Mouse (Mus musculus) thymus, adult 2 months (tissue): ENCODE results near the gene Rab6b. TPM values are rescaled to one million over a fixed set of nuclear protein-coding genes. Genes with fewer than 3 reads are reported as not detected.

Experiments
- DNase-seq: peaks from one replicate; pipeline ENCODE4 v3.0.0; 2021
- H3K27ac ChIP-seq: fragments of 200-500 bp; 2 replicates; pipeline ENCODE4 v1.5.1; 2012; ENCODE audit warnings: low read length, control low read depth; ENCODE audit not compliant: control insufficient read depth, insufficient read depth
- H3K27me3 ChIP-seq: fragments of 200-500 bp; 2 replicates; pipeline ENCODE4 v1.6.1; 2012; ENCODE audit warnings: mild to moderate bottlenecking, low read length, moderate library complexity, mixed read lengths; ENCODE audit not compliant: control insufficient read depth, insufficient read depth
- H3K36me3 ChIP-seq: fragments of 200-500 bp; 2 replicates; pipeline ENCODE4 v1.6.1; 2012; ENCODE audit warnings: mild to moderate bottlenecking, low read length, moderate library complexity; ENCODE audit not compliant: control insufficient read depth, insufficient read depth
- H3K4me1 ChIP-seq: fragments of 200-500 bp; replicated peaks from 2 replicates; pipeline ENCODE4 v1.6.1; 2012; ENCODE audit warnings: low read length; ENCODE audit not compliant: control insufficient read depth, insufficient read depth
- H3K4me3 ChIP-seq: fragments of 200-500 bp; 2 replicates; pipeline ENCODE4 v1.5.1; 2012; ENCODE audit warnings: mild to moderate bottlenecking, low read length, control low read depth, moderate library complexity; ENCODE audit not compliant: control insufficient read depth, insufficient read depth
- CTCF ChIP-seq: fragments of 200-500 bp; IDR thresholded peaks from 2 replicates; pipeline ENCODE4 v1.5.1; 2012; ENCODE audit warnings: mild to moderate bottlenecking, control low read depth, low read length, moderate library complexity, borderline replicate concordance; ENCODE audit not compliant: control insufficient read depth, poor library complexity, insufficient read depth; ENCODE audit errors: extremely low read depth
- POLR2A ChIP-seq: fragments of 200-500 bp; IDR thresholded peaks from 2 replicates; pipeline ENCODE4 v1.6.1; 2012; ENCODE audit warnings: mild to moderate bottlenecking, low read length, control low read depth, moderate library complexity; ENCODE audit not compliant: control insufficient read depth, poor library complexity, insufficient read depth; ENCODE audit errors: extremely low read depth
- WGBS: fragments of 180-500 bp; shearing (Covaris S2); methylation state at CpG from one replicate; pipeline ENCODE4 v1.1.7; 2018; 5-methylcytosine and 5-hydroxymethylcytosine counted together
- polyA plus RNA-seq: library from polyadenylated mRNA; depleted of rRNA; stranded (reverse); fragments of >200 nt; gene quantifications from 2 replicates; pipeline ENCODE4 v1.2.3, GENCODE M21; 2012

The Rab6b gene
- polyA plus RNA-seq, 1 experiment = 4.7 TPM

DNA sequence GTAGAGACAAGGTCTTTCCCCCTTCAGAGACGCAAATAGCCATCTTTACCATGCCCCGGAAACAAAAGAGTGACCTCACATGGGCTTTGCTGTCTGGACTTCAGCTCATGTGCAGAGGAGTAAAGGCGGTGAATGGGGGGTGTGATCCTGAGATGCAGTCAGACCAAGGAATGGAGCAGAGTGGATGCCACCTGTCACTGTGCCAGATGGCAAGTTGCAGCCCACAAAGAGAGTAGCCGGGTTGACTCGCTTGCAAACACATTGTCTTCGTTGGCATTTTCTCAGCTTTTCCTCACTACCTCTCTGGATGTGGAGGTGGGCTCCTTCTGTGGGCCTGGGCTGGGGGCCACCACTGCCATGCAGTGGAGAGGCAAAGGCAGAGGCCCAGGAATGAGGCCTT, 24.9 kb upstream of the Rab6b start:
- Histone ChIP-seq H3K4me1 (no peaks in the 10 kb centered on the region), H3K27ac (no peak overlapping the region), H3K4me3 (no peak overlapping the region), H3K36me3 (no peaks in the 10 kb centered on the region), H3K27me3 (no peaks in the 10 kb centered on the region)
- no peak for DNase-seq
- 95% methylated on average over 6 of the region's 6 CpGs for WGBS
- no peak for TF ChIP-seq POLR2A
- TF ChIP-seq CTCF = no peak

DNA sequence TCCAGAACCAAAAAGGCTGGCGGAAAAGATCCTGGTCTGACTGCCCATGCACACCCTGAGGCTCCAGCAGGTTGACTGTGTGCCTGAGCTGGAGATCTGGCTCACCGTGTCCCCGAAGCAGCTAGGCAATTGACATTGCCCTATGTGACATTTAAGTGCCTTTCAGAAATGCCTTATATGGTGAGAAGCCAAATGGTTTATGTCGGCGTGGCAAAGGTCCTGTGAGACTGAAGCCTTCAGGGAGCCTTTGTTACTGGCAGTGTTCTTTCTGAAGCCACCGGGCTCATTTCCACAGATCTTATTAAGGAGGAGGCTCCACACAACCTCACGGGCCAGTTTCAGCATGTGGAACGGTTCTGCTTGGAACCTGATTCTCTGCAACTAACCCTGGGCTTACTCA, 24.3 kb upstream of the Rab6b start:
- peak overlapping the region; percentile 39; the same call in 1 of the 2 replicates for H3K27ac ChIP-seq
- no peaks in the 10 kb centered on the region for H3K27me3 ChIP-seq
- H3K36me3 ChIP-seq = no peaks in the 10 kb centered on the region
- WGBS = 87% methylated on average over 8 of the region's 8 CpGs
- H3K4me3 ChIP-seq = no peak overlapping the region
- H3K4me1 ChIP-seq = peaks cover under 1% of the 10 kb centered on the region; the same call in 1 of the 2 replicates
- DNase-seq = no peak
- no peak for TF ChIP-seq CTCF
- TF ChIP-seq POLR2A = no peak

DNA sequence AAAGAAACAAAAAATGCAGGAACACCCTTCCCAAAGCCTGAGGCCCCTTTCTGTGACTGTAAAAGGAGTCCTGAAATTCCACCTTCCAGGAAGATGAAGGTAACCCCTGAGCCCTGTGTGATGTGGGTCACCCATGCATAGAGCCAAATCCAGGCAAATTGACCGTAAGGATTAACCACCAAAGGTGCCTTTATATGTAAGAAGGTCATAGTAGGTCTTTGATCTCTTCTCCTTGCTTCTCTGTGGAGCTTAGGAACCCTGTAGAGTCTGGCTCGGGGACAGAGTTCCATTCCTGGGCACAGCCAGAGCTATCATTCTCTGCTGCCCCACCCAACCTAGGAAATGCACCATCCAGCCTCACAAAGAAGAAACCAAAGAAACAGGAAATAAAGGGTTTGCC, 22.9 kb upstream of the Rab6b start:
- no peaks in the 10 kb centered on the region for H3K36me3 ChIP-seq
- no peak for TF ChIP-seq POLR2A
- TF ChIP-seq CTCF = no peak
- H3K4me3 ChIP-seq = no peak overlapping the region
- H3K4me1 ChIP-seq = peaks cover 4% of the 10 kb centered on the region; the same call in 1 of the 2 replicates
- H3K27me3 ChIP-seq = no peaks in the 10 kb centered on the region
- no peak for DNase-seq
- H3K27ac ChIP-seq = no peak overlapping the region
- 93% methylated on average over 2 of the region's 2 CpGs for WGBS

DNA sequence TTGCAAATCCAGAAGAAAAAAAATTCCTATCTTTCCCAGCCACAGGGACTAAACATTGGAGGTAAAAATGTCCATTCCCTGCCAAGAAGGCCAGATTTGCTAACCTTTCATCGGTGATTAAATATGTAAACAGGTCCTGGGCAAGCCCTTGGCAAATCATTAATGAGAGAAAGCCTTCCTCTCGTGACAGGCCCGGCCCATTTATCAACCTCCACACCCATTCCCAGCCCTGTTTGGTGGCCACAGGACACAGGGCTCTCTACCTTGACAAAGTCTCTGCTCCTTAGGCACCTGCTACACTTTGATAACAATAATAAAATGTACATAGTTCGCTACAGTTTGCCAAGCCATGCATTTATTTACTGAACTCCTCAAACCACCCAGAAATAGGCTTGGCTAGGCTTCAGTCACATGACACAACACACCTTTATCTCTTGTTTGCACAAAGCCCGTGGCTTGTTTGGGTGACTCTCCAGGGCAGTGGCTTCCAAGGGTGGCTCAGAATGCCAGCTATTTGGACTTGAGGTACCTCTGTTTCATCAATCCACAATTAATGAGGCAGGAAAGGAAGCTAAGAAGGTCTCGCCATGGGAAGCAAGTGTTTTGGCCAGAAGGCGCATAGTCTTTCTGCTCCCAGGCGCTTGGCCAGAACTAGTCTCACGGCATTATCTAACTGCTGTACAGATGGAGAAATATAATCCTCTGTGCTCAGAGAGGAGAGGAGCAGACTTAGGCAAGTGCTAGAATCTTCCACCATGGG, 21.3 kb upstream of the Rab6b start:
- WGBS = 82% methylated on average over 9 of the region's 9 CpGs
- Histone ChIP-seq H3K27me3 (no peaks in the 10 kb centered on the region), H3K36me3 (no peaks in the 10 kb centered on the region), H3K4me3 (no peak overlapping the region), H3K4me1 (peaks cover 4% of the 10 kb centered on the region; the same call in 1 of the 2 replicates), H3K27ac (no peak overlapping the region)
- no peak for DNase-seq
- TF ChIP-seq CTCF (no peak), POLR2A (no peak)

DNA sequence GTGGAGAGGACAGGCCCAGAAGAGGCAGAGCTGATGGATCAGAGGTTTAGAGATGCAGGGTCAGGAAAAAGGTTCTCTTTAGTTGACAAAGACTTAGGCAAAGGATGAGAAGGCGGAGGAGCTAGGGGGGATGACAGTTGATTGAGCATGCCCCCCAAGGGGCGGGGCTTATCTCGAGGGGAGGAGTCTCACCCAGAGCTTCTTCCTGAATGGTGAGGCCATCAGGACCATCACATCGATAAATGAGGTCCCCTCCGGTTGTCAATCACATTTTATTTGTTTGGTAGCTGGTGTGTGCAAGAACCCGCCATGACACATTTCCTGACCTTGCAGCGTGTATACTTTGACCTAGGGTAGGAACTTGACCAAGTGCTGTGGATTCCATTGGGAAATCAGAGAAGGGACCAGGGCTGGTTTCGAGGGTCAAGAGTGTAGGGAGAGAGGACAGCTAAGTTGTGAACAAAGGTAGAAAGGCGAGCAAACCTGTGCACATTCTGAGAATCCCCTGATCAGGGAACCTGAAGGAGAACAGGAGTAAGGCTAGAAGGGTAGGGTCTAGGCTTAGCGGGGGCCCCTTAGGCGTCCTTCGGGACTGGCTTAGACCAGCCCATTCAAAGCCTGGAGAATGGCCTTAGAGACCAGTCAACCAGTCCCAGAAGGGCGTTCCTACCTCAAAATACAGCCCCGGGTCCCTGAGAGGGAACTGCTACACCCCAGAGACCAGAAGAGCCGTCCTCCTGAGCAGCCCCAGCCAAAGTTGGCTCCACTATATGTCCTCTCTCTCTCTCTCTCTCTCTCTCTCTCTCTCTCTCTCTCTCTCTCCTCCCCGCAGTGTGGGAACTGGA, 20.3 kb upstream of the Rab6b start:
- TF ChIP-seq CTCF (no peak), POLR2A (no peak)
- no peak for DNase-seq
- no peaks in the 10 kb centered on the region for H3K36me3 ChIP-seq
- WGBS = 90% methylated on average over 16 of the region's 16 CpGs
- no peak overlapping the region for H3K27ac ChIP-seq
- H3K4me1 ChIP-seq = peaks cover 4% of the 10 kb centered on the region; the same call in 1 of the 2 replicates
- no peaks in the 10 kb centered on the region for H3K27me3 ChIP-seq
- no peak overlapping the region for H3K4me3 ChIP-seq

DNA sequence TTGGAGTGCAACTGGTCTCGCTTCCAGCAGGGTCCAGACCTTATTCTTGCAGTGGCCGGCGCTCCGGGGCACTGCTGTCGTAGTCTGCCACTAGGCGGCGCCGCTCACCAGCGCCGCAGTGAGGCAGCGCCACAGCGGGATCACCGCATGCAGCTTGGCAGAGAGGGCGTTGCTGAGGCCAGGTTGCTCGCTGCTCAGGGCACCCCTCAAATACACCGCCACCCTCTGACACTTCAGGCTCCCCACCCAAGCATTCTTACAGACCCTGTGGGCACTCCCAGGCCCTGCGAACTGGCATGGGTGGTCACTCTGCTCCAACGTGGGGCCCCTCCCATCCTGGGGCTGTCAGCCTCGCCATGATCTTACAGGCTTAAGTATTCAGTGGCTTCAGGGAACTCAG, 19.3 kb upstream of the Rab6b start:
- TF ChIP-seq CTCF (peak; percentile 99), POLR2A (0 out of 2 replicates have a peak, but pooled peaks have one; percentile 16)
- Histone ChIP-seq H3K27ac (no peak overlapping the region), H3K27me3 (no peaks in the 10 kb centered on the region), H3K4me3 (peak overlapping the region; percentile 19), H3K4me1 (peaks cover 4% of the 10 kb centered on the region; the same call in 1 of the 2 replicates), H3K36me3 (no peaks in the 10 kb centered on the region)
- peak; percentile 57 for DNase-seq
- WGBS = 1% methylated on average over 19 of the region's 19 CpGs
